Mouse (Mus musculus) cerebellum, adult 18-20 months (tissue): ENCODE results near the gene Gm21820.
"Not testable (repeated sequence)": the region's sequence is repeated elsewhere in the genome, so short reads cannot be mapped to it uniquely, and the experiment has no call there.

ENCODE experiments used
- DNase-seq, 2 experiments: peaks; one replicate each; pipeline ENCODE4 v3.0.0; 2021

Gm21820 gene

DNA sequence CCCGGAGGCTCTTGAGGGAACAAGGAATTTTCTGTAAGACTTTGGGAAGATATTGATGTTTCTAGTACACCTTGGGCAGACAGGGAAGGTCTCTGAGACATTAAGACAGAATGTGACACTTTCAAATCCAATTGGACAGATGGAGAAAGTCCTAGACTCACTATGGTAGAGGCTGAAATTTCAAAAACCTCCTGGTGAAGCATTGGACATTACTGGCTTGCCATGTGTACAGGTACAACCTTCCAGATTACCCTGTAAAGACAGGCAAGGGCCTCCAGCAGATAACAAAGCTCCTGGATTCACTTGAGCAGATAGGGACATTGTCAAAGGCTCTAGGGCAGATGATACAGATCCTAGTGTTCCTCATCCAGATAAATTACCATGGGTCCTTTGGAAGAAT lies at the start of gene Gm21820:
Gene Gm21820, minus strand, starts transcription at position 101 of the 400 bp plus-strand sequence.
- DNase-seq: not testable (repeated sequence)
